Mouse (Mus musculus) testis, adult 2 months (tissue): ENCODE results near the gene Sdcbp2.

Experiments used
- CTCF ChIP-seq: fragments of 200-500 bp; IDR thresholded peaks from 2 replicates; pipeline ENCODE4 v1.5.1; 2012; ENCODE audit warnings: low read depth, mild to moderate bottlenecking, inconsistent platforms, low read length, moderate library complexity; ENCODE audit not compliant: control insufficient read depth, insufficient read depth, insufficient replicate concordance
- POLR2A ChIP-seq: fragments of 200-500 bp; IDR thresholded peaks from 2 replicates; pipeline ENCODE4 v1.6.1; 2012; ENCODE audit warnings: low read depth, mild to moderate bottlenecking, inconsistent platforms, low read length, moderate library complexity; ENCODE audit not compliant: control insufficient read depth

DNA sequence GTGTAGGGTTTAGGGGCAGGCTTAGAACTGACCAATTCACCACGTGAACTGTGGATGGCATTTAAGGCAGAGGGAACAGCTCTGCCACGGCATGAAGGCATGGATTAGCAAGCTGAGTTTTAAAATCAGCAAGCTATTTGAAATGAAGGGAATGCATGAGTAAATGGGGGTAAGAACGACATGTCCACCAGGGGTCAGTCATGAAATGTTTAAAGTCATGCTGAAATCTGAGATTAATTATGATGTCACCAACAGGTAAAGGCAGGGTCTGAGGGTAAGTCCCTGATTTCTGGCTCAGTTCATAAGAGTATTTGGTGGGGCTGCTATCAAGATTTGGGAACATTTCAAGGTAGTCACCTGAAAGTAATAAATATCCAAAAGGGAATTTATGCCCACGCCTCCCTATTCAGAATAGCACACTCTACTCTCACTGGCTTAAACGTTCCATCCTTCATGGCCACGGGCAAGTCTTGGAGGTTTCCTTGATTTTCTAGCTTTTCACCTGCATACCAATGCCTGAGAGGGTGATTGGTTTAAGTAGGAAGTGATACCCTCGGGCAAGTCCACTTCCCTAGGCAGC lies 2.8 kb downstream of the Sdcbp2 start:
- TF ChIP-seq CTCF (no peak), POLR2A (no peak)
